Mouse (Mus musculus) myocyte (in vitro differentiated cells): ENCODE data around the gene Pld3. TPM values are rescaled to one million over a fixed set of nuclear protein-coding genes. Genes with fewer than 3 reads are reported as not detected.

Source experiments
- H3K27me3 ChIP-seq: one replicate; pipeline ENCODE4 v1.6.1; 2011; ENCODE audit not compliant: control insufficient read depth, insufficient read depth, insufficient read length
- H3K36me3 ChIP-seq: one replicate; pipeline ENCODE4 v1.6.1; 2011; ENCODE audit not compliant: control insufficient read depth, insufficient read depth
- H3K4me2 ChIP-seq: one replicate; pipeline ENCODE4 v1.6.1; 2011; ENCODE audit warnings: low read depth, control low read depth
- H3K4me3 ChIP-seq: one replicate; pipeline ENCODE4 v1.5.1; 2011; ENCODE audit warnings: mild to moderate bottlenecking, control low read depth, moderate library complexity
- H3K79me2 ChIP-seq: one replicate; pipeline ENCODE4 v1.6.1; 2011; ENCODE audit not compliant: control insufficient read depth, insufficient read depth
- H3ac ChIP-seq: one replicate; pipeline ENCODE4 v1.6.1; 2011; ENCODE audit not compliant: control insufficient read depth, insufficient read length
- CEBPB ChIP-seq: IDR thresholded peaks from 2 replicates; pipeline ENCODE4 v1.6.1; 2011; ENCODE audit warnings: mild to moderate bottlenecking, moderate library complexity; ENCODE audit not compliant: poor library complexity, insufficient read depth, severe bottlenecking
- E2F4 ChIP-seq: IDR thresholded peaks from one replicate; pipeline ENCODE4 v1.6.1; 2011; ENCODE audit warnings: mild to moderate bottlenecking, control low read depth, moderate library complexity; ENCODE audit not compliant: insufficient read depth
- MAX ChIP-seq: IDR thresholded peaks from one replicate; pipeline ENCODE4 v1.6.1; 2011; ENCODE audit warnings: low read depth, mild to moderate bottlenecking, control low read depth
- MYOD1 ChIP-seq, 3 experiments: IDR thresholded peaks; one replicate each; pipeline ENCODE4 v1.6.1; 2011; ENCODE audit warnings: control low read depth in 2 of 3, low read depth in 2 of 3, mild to moderate bottlenecking in 2 of 3, moderate library complexity in 1 of 3; ENCODE audit not compliant: insufficient read length in 2 of 3, control insufficient read depth in 1 of 3
- MYOG ChIP-seq, 3 experiments: IDR thresholded peaks; one replicate each; pipeline ENCODE4 v1.6.1; 2011; ENCODE audit warnings: control low read depth in 2 of 3, low read depth in 2 of 3, mild to moderate bottlenecking in 2 of 3; ENCODE audit not compliant: insufficient read length in 2 of 3, control insufficient read depth in 1 of 3, insufficient read depth in 1 of 3
- POLR2A ChIP-seq: IDR thresholded peaks from one replicate; pipeline ENCODE4 v1.6.1; 2011; ENCODE audit warnings: low read depth, mild to moderate bottlenecking, control low read depth, moderate library complexity; ENCODE audit not compliant: insufficient read length
- POLR2AphosphoS2 ChIP-seq: IDR thresholded peaks from one replicate; pipeline ENCODE4 v1.6.1; 2011; ENCODE audit warnings: low read depth, control low read depth; ENCODE audit not compliant: insufficient read length
- REST ChIP-seq: IDR thresholded peaks from one replicate; pipeline ENCODE4 v1.6.1; 2011; ENCODE audit warnings: mild to moderate bottlenecking, control low read depth, moderate library complexity; ENCODE audit not compliant: insufficient read depth, insufficient read length
- SRF ChIP-seq: IDR thresholded peaks from one replicate; pipeline ENCODE4 v1.6.1; 2011; ENCODE audit warnings: low read depth; ENCODE audit not compliant: control insufficient read depth, insufficient read length
- TCF12 ChIP-seq: IDR thresholded peaks from one replicate; pipeline ENCODE4 v1.6.1; 2011; ENCODE audit warnings: mild to moderate bottlenecking, control low read depth; ENCODE audit not compliant: poor library complexity, insufficient read depth, severe bottlenecking
- TCF3 ChIP-seq: IDR thresholded peaks from one replicate; pipeline ENCODE4 v1.6.1; 2011; ENCODE audit warnings: low read depth, control low read depth; ENCODE audit not compliant: insufficient read length
- USF1 ChIP-seq: IDR thresholded peaks from one replicate; pipeline ENCODE4 v1.6.1; 2011; ENCODE audit warnings: low read depth, mild to moderate bottlenecking, control low read depth, moderate library complexity
- polyA plus RNA-seq: library from polyadenylated mRNA; unstranded; fragments of >200 nt; fragmentation: generic; extraction: Trizol; gene quantifications from one replicate; pipeline ENCODE4 v1.2.1, GENCODE M21; 2012; ENCODE audit warnings: missing spikeins

Pld3 gene
- polyA plus RNA-seq, 1 experiment = 132 TPM

DNA sequence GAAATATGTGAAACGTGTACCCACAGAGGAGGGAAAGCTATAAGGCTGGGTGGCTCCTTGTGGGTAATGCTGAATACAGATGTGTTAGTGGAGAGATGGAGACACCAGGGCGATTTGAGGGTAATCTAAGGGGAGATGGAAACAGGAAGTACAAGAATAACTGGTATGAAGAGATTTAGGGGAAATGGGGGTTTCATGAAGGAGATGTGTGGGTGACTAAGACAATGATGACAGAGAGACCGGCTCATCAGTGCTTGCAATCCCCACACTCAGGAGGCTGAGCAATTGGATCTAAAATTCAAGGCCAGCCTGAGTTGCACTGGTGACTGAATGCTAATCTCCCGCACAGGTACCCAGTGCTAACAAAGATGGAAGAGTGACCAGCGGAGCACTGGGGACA, 948 bp downstream of the Pld3 start:
- no peaks in the 10 kb centered on the region for H3K27me3 ChIP-seq
- peaks cover 4% of the 10 kb centered on the region for H3K36me3 ChIP-seq
- peak overlapping the region; percentile 71 for H3K4me2 ChIP-seq
- peak overlapping the region; percentile 69 for H3ac ChIP-seq
- peaks cover 33% of the 10 kb centered on the region for H3K79me2 ChIP-seq
- H3K4me3 ChIP-seq = peak overlapping the region; percentile 86
- TF ChIP-seq MAX = no peak
- no peak for TF ChIP-seq CEBPB
- TF ChIP-seq USF1 = no peak

DNA sequence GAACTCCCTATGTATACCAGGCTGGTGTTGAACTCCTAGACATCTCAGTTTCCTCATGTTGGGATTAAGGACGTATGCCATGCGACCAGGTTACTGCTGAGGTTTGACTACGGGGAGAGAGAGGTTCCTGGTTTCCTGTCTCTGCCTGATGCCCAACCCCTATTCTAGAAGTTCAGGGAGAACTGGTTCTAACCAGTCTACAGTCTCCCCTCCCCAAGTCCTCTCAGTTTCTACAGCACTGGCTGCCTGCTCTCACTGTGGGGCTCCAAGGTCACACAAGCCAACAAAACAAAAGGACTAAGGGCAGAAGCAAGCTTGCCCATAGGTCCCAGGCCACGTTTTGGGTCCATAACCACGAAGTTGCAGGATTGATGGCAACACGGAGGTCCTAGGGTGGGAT, 3.4 kb downstream of the Pld3 start:
- no peaks in the 10 kb centered on the region for H3K27me3 ChIP-seq
- H3K79me2 ChIP-seq = peaks cover 14% of the 10 kb centered on the region
- no peak overlapping the region for H3K4me3 ChIP-seq
- H3ac ChIP-seq = no peak overlapping the region
- no peaks in the 10 kb centered on the region for H3K36me3 ChIP-seq
- TF ChIP-seq USF1 (no peak), MYOD1 (IDR thresholded peaks at IDR 0.05; ENCODE audit: control insufficient read depth in 1 of 3, insufficient read length in 2 of 3, low read depth in 2 of 3) (no peak), SRF (no peak), MYOG (IDR thresholded peaks at IDR 0.05; ENCODE audit: control insufficient read depth in 1 of 3, insufficient read depth in 1 of 3, insufficient read length in 2 of 3, low read depth in 2 of 3) (no peak), TCF3 (no peak)
- H3K4me2 ChIP-seq = no peak overlapping the region

DNA sequence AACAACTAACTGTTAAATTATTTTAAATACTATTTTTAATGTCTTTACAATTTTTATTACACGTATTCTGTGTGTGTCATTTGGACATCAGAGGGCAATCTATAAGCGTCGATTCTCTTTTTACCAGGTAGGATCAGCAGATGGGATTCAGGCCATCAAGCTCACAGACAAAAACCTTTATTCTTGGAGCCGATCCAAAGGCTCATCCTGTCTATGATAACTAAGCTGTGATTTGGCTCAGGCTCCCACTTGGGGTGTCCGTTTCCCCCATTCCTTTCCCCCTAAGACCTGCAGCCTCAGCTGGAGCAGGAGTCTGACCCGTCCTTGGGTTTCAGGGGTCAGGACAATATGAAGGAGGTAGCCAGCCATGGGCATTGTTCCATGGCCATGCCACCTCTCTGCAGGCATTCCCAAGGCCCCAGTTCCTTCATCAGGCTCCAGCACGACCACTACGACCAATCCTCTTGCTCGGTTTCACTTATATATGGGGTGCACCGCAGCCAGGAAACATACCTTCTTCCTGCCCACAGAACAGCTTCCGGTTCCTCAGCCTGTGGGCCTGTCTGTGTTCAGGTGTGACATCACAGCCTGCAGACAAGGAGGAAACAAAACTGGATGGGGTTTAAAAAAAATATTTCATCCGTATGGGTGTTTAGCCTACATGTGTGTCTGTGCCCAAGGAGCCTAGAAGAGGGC, 8.2 kb downstream of the Pld3 start:
- Histone ChIP-seq H3K4me2 (no peak overlapping the region), H3K4me3 (no peak overlapping the region), H3ac (no peak overlapping the region), H3K79me2 (no peaks in the 10 kb centered on the region), H3K36me3 (no peaks in the 10 kb centered on the region), H3K27me3 (no peaks in the 10 kb centered on the region)
- TF ChIP-seq MYOG (IDR thresholded peaks at IDR 0.05; ENCODE audit: control insufficient read depth in 1 of 3, insufficient read depth in 1 of 3, insufficient read length in 2 of 3, low read depth in 2 of 3) = no peak
- no peak for TF ChIP-seq SRF
- TF ChIP-seq USF1 = no peak
- TF ChIP-seq REST = no peak
- no peak for TF ChIP-seq CEBPB
- no peak for TF ChIP-seq MAX
- TF ChIP-seq POLR2A = no peak
- TF ChIP-seq TCF3 = no peak
- no peak for TF ChIP-seq E2F4
- no peak for TF ChIP-seq POLR2AphosphoS2
- TF ChIP-seq MYOD1 (IDR thresholded peaks at IDR 0.05; ENCODE audit: control insufficient read depth in 1 of 3, insufficient read length in 2 of 3, low read depth in 2 of 3) = no peak
- no peak for TF ChIP-seq TCF12

DNA sequence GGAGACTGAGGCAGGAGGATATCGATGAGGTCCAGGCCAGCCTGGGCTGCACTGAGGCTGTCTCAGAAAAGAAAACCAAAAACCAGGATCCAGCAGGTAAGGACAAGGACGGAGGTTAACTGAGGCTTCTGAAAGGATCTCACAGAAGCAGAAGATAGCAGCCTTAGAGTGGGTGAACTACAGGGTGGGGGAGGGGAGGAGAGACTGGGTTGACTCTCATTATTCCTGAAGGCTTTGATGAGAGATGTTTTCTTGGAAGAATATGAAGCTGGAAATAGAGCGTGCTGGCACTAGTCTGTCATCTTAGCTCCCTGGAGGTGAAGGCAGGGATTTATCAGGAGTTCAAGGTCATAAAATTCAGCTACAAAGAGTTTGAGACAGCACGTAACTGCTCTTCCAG, 9.2 kb downstream of the Pld3 start:
- H3K36me3 ChIP-seq = no peaks in the 10 kb centered on the region
- H3K27me3 ChIP-seq = no peaks in the 10 kb centered on the region
- no peaks in the 10 kb centered on the region for H3K79me2 ChIP-seq
- TF ChIP-seq CEBPB (no peak), USF1 (no peak), POLR2A (no peak), TCF3 (no peak), MAX (no peak)
- H3K4me2 ChIP-seq = no peak overlapping the region
- H3K4me3 ChIP-seq = no peak overlapping the region
- no peak overlapping the region for H3ac ChIP-seq

DNA sequence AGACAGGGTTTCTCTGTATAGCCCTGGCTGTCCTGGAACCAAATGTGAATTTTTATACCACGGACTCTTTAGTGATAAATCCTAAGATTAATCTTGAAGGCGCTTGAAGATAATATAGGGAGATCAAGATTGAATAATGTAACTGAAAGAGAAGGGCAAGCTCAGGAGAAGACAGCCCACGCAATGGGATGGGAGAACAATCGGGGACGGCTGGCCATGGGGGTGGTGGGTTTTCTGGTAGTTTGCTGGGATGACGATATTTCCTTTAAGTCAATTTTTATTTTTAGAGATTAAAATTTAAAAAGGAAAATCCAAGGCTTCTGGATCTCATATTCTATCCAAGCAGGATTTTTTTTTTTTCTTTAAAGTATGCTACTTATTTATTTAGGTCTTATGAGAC, 10.0 kb downstream of the Pld3 start:
- TF ChIP-seq CEBPB (no peak), TCF12 (no peak), POLR2AphosphoS2 (no peak), USF1 (no peak), MYOG (IDR thresholded peaks at IDR 0.05; ENCODE audit: control insufficient read depth in 1 of 3, insufficient read depth in 1 of 3, insufficient read length in 2 of 3, low read depth in 2 of 3) (no peak), MAX (no peak), REST (no peak), E2F4 (no peak), MYOD1 (IDR thresholded peaks at IDR 0.05; ENCODE audit: control insufficient read depth in 1 of 3, insufficient read length in 2 of 3, low read depth in 2 of 3) (no peak), TCF3 (no peak), POLR2A (no peak), SRF (no peak)
- H3K4me2 ChIP-seq = peak overlapping the region; percentile 93
- peak overlapping the region; percentile 15 for H3ac ChIP-seq
- H3K79me2 ChIP-seq = no peaks in the 10 kb centered on the region
- peak overlapping the region; percentile 44 for H3K4me3 ChIP-seq
- no peaks in the 10 kb centered on the region for H3K36me3 ChIP-seq
- no peaks in the 10 kb centered on the region for H3K27me3 ChIP-seq
